Comparison of ENCODE assay signal across 8 mouse cellular contexts in genomic region chr4:33030264-33031194, GRCm38 (mm10). TPM values are rescaled to one million over a fixed set of nuclear protein-coding genes. Genes with fewer than 3 reads are reported as not detected.
DNase-seq lines count a peak whose midpoint lies in the region; ATAC-seq and TF ChIP-seq lines count a peak whose summit lies in the region.

No protein-coding gene starts in this region.

- H3K36me3 ChIP-seq in hindbrain, embryonic 15.5 days, result peaks cover 6% of the 10 kb centered on the region; the same call in 1 of the 2 replicates
- H3K36me3 ChIP-seq in lung, embryonic 14.5 days (ENCODE audit: insufficient read depth), result peaks cover 16% of the 10 kb centered on the region; the same call in 1 of the 2 replicates

- peak; percentile 60 for ATAC-seq in erythroblast, adult 5-6 weeks (replicated peaks; ENCODE audit: low FRiP score, poor library complexity, severe bottlenecking)
- ATAC-seq in hindbrain, embryonic 15.5 days (ENCODE audit: low FRiP score, low read depth), result peak; percentile 82
- ATAC-seq in lung, embryonic 14.5 days (ENCODE audit: insufficient read depth), result peak; percentile 79
- peak; percentile 2; the same call in 1 of the 2 replicates for ATAC-seq in neutrophil, adult 5-6 weeks (ENCODE audit: extremely low read depth, insufficient number of reproducible peaks, low FRiP score, poor library complexity, severe bottlenecking)

- peak; percentile 84 for DNase-seq in 3134 (ENCODE audit: extremely low read depth, insufficient read length, low spot score)
- DNase-seq in 3T3-L1 (ENCODE audit: low read depth, low spot score), result peak; percentile 51
- peak; percentile 53 for DNase-seq in lung, embryonic 14.5 days
- no peak for DNase-seq in thymus, postnatal 4 days

- H3K4me3 ChIP-seq in bone marrow macrophage, adult 2 months (ENCODE audit: insufficient read depth, low read length), result peak overlapping the region; percentile 82
- H3K4me3 ChIP-seq in hindbrain, embryonic 15.5 days, result peak overlapping the region; percentile 66
- peak overlapping the region; percentile 80 for H3K4me3 ChIP-seq in lung, embryonic 14.5 days (ENCODE audit: low read depth, low read length)

- H3K27ac ChIP-seq in bone marrow macrophage, adult 2 months (ENCODE audit: insufficient read depth, low read depth, low read length), result peak overlapping the region; percentile 41
- H3K27ac ChIP-seq in hindbrain, embryonic 15.5 days (replicated peaks), result peak overlapping the region; percentile 96
- H3K27ac ChIP-seq in lung, embryonic 14.5 days (ENCODE audit: low read depth), result peak overlapping the region; percentile 95

- no peaks in the 10 kb centered on the region for H3K27me3 ChIP-seq in hindbrain, embryonic 15.5 days
- no peaks in the 10 kb centered on the region for H3K27me3 ChIP-seq in lung, embryonic 14.5 days (ENCODE audit: insufficient read depth, low read length)

- TF ChIP-seq CTCF in bone marrow macrophage, adult 2 months (IDR thresholded peaks at IDR 0.05; ENCODE audit: low read depth, low read length), result no peak
- no peak for TF ChIP-seq CTCF in lung, embryonic 14.5 days (IDR thresholded peaks at IDR 0.05; ENCODE audit: low read depth)

- peak overlapping the region; percentile 84 for H3K9ac ChIP-seq in hindbrain, embryonic 15.5 days
- H3K9ac ChIP-seq in lung, embryonic 14.5 days, result peak overlapping the region; percentile 97

- no peaks in the 10 kb centered on the region for H3K9me3 ChIP-seq in hindbrain, embryonic 15.5 days
- 0 out of 2 replicates have a peak, but pooled peaks cover 2% of the 10 kb centered on the region for H3K9me3 ChIP-seq in lung, embryonic 14.5 days (ENCODE audit: low read depth, low read length)

- peaks cover 15% of the 10 kb centered on the region for H3K4me1 ChIP-seq in bone marrow macrophage, adult 2 months (ENCODE audit: control insufficient read depth, insufficient read depth, low read length)
- peaks cover 37% of the 10 kb centered on the region for H3K4me1 ChIP-seq in hindbrain, embryonic 15.5 days (replicated peaks)
- H3K4me1 ChIP-seq in lung, embryonic 14.5 days (ENCODE audit: insufficient read depth), result peaks cover 4% of the 10 kb centered on the region

- 1% methylated on average over 55 of the region's 55 CpGs for WGBS in hindbrain, embryonic 15.5 days
- 2% methylated on average over 55 of the region's 55 CpGs for WGBS in lung, embryonic 14.5 days

- peak overlapping the region; percentile 58 for H3K4me2 ChIP-seq in hindbrain, embryonic 15.5 days
- H3K4me2 ChIP-seq in lung, embryonic 14.5 days, result peak overlapping the region; percentile 78

- no peak for TF ChIP-seq POLR2A in bone marrow macrophage, adult 2 months (IDR thresholded peaks at IDR 0.05; ENCODE audit: borderline replicate concordance, low read depth, low read length)

RNA-seq across cellular contexts. Expression of gene Ube2j1, which starts 0.7 kb away (rescaled TPM):
- polyA plus RNA-seq in bone marrow macrophage, adult 2 months (2012; ENCODE audit: insufficient read depth, insufficient read length, missing spikeins), result 41.7 and 47.4 TPM in 2 replicates
- total RNA-seq in erythroblast, adult 5-6 weeks (2015; ENCODE audit: low replicate concordance), result 18.6 and 23.4 TPM in 2 replicates
- 15.5 and 28.6 TPM in 2 replicates for total RNA-seq in erythroblast, adult 5-6 weeks (2017; ENCODE audit: low replicate concordance)
- 67.8 and 71.3 TPM in 2 replicates for polyA plus RNA-seq in hindbrain, embryonic 15.5 days (2015; fragmentation: Nextera tagmentation; extraction: Ambion mirVana)
- polyA plus RNA-seq in lung, embryonic 14.5 days (2014; fragmentation: Nextera tagmentation; extraction: Ambion mirVana), result 50.7 and 57.4 TPM in 2 replicates
- 48.2 and 55.1 TPM in 2 replicates for total RNA-seq in neutrophil, adult 5-6 weeks (2017)

RNA-seq across cellular contexts. Expression of gene Gabrr2, which starts 32.3 kb away (rescaled TPM):
- polyA plus RNA-seq in bone marrow macrophage, adult 2 months (2012; ENCODE audit: insufficient read depth, insufficient read length, missing spikeins), result 0.31 TPM in 1 of 2 replicates, not detected in the other
- total RNA-seq in erythroblast, adult 5-6 weeks (2015; ENCODE audit: low replicate concordance), result not detected in 2 replicates
- total RNA-seq in erythroblast, adult 5-6 weeks (2017; ENCODE audit: low replicate concordance), result 1.5 TPM in 1 of 2 replicates, not detected in the other
- 0.28 and 0.34 TPM in 2 replicates for polyA plus RNA-seq in hindbrain, embryonic 15.5 days (2015; fragmentation: Nextera tagmentation; extraction: Ambion mirVana)
- 0.14 and 0.28 TPM in 2 replicates for polyA plus RNA-seq in lung, embryonic 14.5 days (2014; fragmentation: Nextera tagmentation; extraction: Ambion mirVana)
- total RNA-seq in neutrophil, adult 5-6 weeks (2017), result 0.81 TPM in 1 of 2 replicates, not detected in the other

RNA-seq across cellular contexts. Expression of gene Rragd, which starts 47.7 kb away (rescaled TPM):
- 2.4 and 2.5 TPM in 2 replicates for polyA plus RNA-seq in bone marrow macrophage, adult 2 months (2012; ENCODE audit: insufficient read depth, insufficient read length, missing spikeins)
- total RNA-seq in erythroblast, adult 5-6 weeks (2015; ENCODE audit: low replicate concordance), result 3.8 and 7.1 TPM in 2 replicates
- 10.0 and 19.5 TPM in 2 replicates for total RNA-seq in erythroblast, adult 5-6 weeks (2017; ENCODE audit: low replicate concordance)
- polyA plus RNA-seq in hindbrain, embryonic 15.5 days (2015; fragmentation: Nextera tagmentation; extraction: Ambion mirVana), result 32.5 and 37.1 TPM in 2 replicates
- 1.8 and 2.7 TPM in 2 replicates for polyA plus RNA-seq in lung, embryonic 14.5 days (2014; fragmentation: Nextera tagmentation; extraction: Ambion mirVana)
- total RNA-seq in neutrophil, adult 5-6 weeks (2017), result 1.6 and 1.7 TPM in 2 replicates

Comparison
In these comparisons a context has a peak if more than half of its experiments do, and no peak if none do; other contexts are left out.
1. H3K27ac ChIP-seq: peak in every context shown above with its lines; median percentile 96 in hindbrain, embryonic 15.5 days; 95 in lung, embryonic 14.5 days; 41 in bone marrow macrophage, adult 2 months.
2. ATAC-seq: peak in every context shown above with its lines; median percentile 82 in hindbrain, embryonic 15.5 days; 79 in lung, embryonic 14.5 days; 60 in erythroblast, adult 5-6 weeks; 2 in neutrophil, adult 5-6 weeks.